Mouse (Mus musculus): ENCODE data around the gene Rsph6a.

Rsph6a gene

GRCm38 (mm10) chr7:19067063-19067462 is 12.6 kb downstream of the Rsph6a start:
- no peak for TF ChIP-seq GATA4 (IDR thresholded peaks at IDR 0.05; ENCODE audit: insufficient replicate concordance, low read length)

GRCm38 (mm10) chr7:19067935-19068334 is 13.4 kb downstream of the Rsph6a start:
- TF ChIP-seq GATA4 (IDR thresholded peaks at IDR 0.05; ENCODE audit: insufficient replicate concordance, low read length): no peak

DNA sequence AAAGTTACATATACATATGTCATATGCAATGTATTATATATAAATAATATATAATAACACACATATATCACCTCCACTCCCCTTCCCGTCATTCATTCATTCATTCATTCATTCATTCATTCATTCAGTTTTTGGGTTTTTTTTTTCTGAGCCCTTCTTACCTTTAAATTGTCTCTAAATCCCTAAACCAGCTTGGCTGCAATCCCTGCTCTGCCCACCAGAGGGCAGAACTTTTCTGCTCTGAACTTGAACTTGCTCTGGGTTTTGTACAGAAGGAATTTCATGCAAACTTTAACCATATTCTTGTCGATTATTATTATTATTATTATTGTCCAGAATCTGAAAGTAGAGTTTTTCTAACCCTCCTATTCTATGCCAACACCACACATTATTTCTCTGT is 14.2 kb downstream of the Rsph6a start:
- TF ChIP-seq GATA4 (IDR thresholded peaks at IDR 0.05; ENCODE audit: insufficient replicate concordance, low read length): no peak

DNA sequence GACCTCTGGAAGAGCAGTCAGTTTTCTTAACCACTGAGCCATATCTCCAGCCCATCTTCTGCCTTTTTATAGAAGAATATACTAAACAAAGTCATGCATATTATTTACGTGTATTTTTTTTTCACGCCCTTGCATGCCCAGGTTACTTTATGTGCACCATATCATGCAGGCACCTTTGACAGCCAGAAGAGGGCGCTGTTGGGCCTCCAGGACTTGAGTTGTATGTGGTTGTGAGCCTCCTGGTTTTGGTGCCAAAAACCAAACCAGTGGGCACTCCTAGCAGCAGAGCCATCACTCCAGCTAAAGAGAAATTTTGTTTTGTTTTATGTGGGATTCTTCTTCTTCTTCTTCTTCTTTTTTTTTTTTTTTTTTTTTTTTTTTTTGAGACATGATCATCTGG is 15.0 kb downstream of the Rsph6a start:
- no peak for TF ChIP-seq GATA4 (IDR thresholded peaks at IDR 0.05; ENCODE audit: insufficient replicate concordance, low read length)

GRCm38 (mm10) chr7:19073504-19073903 is 19.0 kb downstream of the Rsph6a start:
- TF ChIP-seq GATA4 (IDR thresholded peaks at IDR 0.05; ENCODE audit: insufficient replicate concordance, low read length): no peak

DNA sequence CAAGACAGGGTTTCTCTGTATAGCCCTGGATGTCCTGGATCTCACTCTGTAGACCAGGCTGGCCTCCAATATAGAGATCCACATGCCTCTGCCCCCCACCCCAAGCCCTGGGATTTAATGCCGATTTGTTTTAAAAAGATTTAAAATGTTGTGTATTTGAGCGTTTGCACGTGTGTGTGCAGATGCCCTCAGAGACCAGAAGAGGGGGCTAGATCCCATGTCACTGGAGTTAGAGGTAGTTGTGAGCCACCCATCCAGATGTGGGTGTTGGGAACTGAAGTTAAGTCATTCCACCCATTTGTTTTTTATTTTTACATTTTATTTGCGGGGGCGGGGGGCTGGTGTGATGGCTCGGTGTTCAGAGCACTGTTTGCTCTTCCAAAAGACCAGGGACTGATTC is 20.0 kb downstream of the Rsph6a start:
- TF ChIP-seq GATA4 (IDR thresholded peaks at IDR 0.05; ENCODE audit: insufficient replicate concordance, low read length): no peak

DNA sequence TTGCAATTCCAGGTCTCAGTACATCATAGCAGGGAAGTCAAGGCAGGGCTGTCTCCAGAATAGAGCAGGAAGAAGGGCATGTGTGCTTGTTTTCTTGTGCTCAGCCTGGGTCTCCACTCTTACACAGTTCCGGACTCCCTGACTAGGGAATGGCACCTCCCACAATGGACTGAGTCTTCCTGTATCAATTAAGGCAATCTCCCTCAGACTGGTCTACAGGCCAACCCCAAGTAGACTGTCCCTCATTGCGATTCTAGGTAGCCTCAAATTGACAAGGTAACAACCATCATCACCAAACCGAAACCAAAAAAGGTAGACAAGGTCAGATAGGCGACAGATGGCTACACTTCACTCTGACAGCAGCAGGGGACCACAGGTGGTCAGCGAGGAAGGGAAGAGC is 20.7 kb downstream of the Rsph6a start:
- TF ChIP-seq GATA4 (IDR thresholded peaks at IDR 0.05; ENCODE audit: insufficient replicate concordance, low read length): no peak

DNA sequence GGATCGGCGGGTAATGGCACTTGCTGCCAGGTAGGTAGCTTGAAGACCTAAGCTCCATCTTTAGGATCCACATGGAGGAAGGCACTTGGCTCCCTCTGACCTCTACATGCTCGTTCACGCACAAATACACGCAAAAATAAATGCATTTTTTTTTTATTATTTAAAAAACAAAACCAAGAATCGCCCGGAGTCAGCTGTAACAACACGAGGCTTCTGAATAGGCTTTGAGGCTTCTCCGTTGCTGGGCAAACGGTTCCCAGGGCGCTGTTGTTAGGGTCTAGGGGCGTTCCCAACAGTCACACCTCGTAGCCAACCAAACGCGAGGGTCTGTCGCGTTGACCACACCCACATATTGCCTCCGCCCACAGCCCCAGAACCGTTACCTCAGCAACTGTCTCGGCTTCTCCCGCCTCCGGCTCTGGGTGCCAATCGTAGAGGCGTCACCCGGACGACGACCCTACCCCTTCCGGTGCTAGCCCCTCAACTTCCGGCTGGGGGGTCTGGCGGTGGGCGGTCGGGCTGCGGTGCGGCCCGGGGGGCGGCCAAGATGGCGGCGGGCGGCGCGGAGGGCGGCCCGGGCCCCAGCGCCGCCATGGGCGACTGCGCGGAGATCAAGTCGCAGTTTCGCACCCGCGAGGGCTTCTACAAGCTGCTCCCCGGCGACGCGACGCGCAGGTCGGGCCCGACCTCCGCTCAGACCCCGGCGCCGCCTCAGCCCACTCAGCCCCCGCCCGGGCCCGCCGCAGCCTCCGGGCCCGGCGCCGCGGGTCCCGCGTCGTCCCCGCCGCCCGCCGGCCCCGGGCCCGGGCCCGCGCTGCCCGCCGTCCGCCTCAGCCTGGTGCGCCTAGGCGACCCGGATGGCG is 21.5 kb downstream of the Rsph6a start, which contains the start of gene Dmwd:
Gene Dmwd, plus strand, starts transcription at position 505 of the 863 bp plus-strand sequence.
- no peak for TF ChIP-seq GATA4 (IDR thresholded peaks at IDR 0.05; ENCODE audit: insufficient replicate concordance, low read length)

GRCm38 (mm10) chr7:19076586-19076991 is 22.1 kb downstream of the Rsph6a start:
- no peak for TF ChIP-seq GATA4 (IDR thresholded peaks at IDR 0.05; ENCODE audit: insufficient replicate concordance, low read length)

GRCm38 (mm10) chr7:19077761-19078160 is 23.3 kb downstream of the Rsph6a start:
- no peak for TF ChIP-seq GATA4 (IDR thresholded peaks at IDR 0.05; ENCODE audit: insufficient replicate concordance, low read length)

DNA sequence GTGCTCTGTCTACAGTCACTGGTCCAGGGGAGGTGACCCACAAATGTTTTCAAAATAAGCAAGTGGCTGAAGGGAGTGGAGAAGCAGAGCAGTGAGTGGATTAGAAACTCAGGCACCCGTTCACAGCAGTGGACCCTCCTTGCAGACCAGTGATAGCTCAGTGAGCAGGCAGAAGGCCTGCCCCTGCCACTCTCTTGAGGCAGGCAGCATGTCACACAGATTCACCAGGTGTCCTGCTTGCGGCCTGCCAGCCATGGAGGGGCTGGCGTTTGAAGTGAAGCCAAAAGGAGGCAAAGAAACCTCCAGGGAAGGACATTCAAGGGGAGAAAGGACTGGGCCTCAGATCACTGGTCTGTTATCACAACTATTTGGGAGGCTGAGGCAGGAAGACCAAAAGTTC is 24.2 kb downstream of the Rsph6a start:
- no peak for TF ChIP-seq GATA4 (IDR thresholded peaks at IDR 0.05; ENCODE audit: insufficient replicate concordance, low read length)

- TF ChIP-seq GATA4 (IDR thresholded peaks at IDR 0.05; ENCODE audit: insufficient replicate concordance, low read length): no peak
Measured at GRCm38 (mm10) chr7:19080451-19080950, 26.0 kb downstream of the Rsph6a start.

GRCm38 (mm10) chr7:19082171-19082570 is 27.7 kb downstream of the Rsph6a start:
- TF ChIP-seq GATA4 (IDR thresholded peaks at IDR 0.05; ENCODE audit: insufficient replicate concordance, low read length): no peak

- no peak for TF ChIP-seq GATA4 (IDR thresholded peaks at IDR 0.05; ENCODE audit: insufficient replicate concordance, low read length)
Measured at GRCm38 (mm10) chr7:19083096-19083495, 28.6 kb downstream of the Rsph6a start.

GRCm38 (mm10) chr7:19083701-19084100 is 29.2 kb downstream of the Rsph6a start, which contains the start of gene Dmpk:
Gene Dmpk, plus strand, starts transcription at chr7:19083849.
- no peak for TF ChIP-seq GATA4 (IDR thresholded peaks at IDR 0.05; ENCODE audit: insufficient replicate concordance, low read length)

DNA sequence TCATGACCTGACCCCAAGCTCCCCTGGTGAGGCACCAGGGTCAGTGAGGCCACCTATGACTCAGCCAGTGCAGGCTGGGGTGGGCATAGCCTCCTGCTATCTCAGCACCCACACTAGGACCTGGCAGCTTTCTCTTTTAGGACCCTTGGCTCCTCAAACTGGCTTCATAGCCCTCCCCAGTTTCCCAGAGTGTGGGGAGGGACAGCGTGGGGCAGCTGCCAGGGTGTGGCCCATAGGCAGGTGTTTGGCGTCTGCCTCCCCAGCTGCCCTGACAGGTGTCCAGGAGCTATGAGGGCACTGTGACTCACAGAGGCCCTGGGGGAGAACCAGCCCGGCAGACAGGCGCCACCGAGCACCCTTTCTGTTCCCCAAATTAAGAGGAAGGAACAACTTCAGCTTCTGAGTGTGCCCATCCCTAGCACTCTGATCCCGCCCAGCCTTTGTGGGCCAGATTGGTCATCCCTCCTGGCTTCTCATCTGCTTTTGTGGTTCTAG is 29.8 kb downstream of the Rsph6a start:
- TF ChIP-seq GATA4 (IDR thresholded peaks at IDR 0.05; ENCODE audit: insufficient replicate concordance, low read length): no peak
